Mouse (Mus musculus) midbrain, embryonic 16.5 days (tissue): Measurements from ENCODE around the gene B3gnt2. TPM values are rescaled to one million over a fixed set of nuclear protein-coding genes. Genes with fewer than 3 reads are reported as not detected.

Experiments used
- ATAC-seq: fragments of 200-750 bp; cut with Nextera tagmentation; 2 replicates; pipeline ENCODE4 v1.8.0; 2017; ENCODE audit warnings: moderate TSS enrichment
- H3K27ac ChIP-seq: fragments of 300-500 bp; sonication (generic); 2 replicates; pipeline ENCODE4 v1.5.1; 2014; ENCODE audit warnings: mild to moderate bottlenecking, low read length, mixed read lengths
- H3K27me3 ChIP-seq: fragments of 300-500 bp; sonication (generic); 2 replicates; pipeline ENCODE4 v1.6.1; 2014; ENCODE audit warnings: low read depth, low read length, mixed read lengths; ENCODE audit not compliant: control insufficient read depth, insufficient read depth
- H3K36me3 ChIP-seq: fragments of 300-500 bp; sonication (generic); 2 replicates; pipeline ENCODE4 v1.6.1; 2014; ENCODE audit warnings: mild to moderate bottlenecking, low read length, moderate library complexity, mixed read lengths; ENCODE audit not compliant: control insufficient read depth, insufficient read depth
- H3K4me1 ChIP-seq: fragments of 300-500 bp; sonication (generic); 2 replicates; pipeline ENCODE4 v1.6.1; 2014; ENCODE audit warnings: mild to moderate bottlenecking, low read length, mixed read lengths; ENCODE audit not compliant: control insufficient read depth, insufficient read depth
- H3K4me2 ChIP-seq: fragments of 300-500 bp; sonication (generic); 2 replicates; pipeline ENCODE4 v1.6.1; 2014; ENCODE audit warnings: mild to moderate bottlenecking, low read length, mixed read lengths
- H3K4me3 ChIP-seq: fragments of 300-500 bp; sonication (generic); 2 replicates; pipeline ENCODE4 v1.5.1; 2014; ENCODE audit warnings: low read depth, mild to moderate bottlenecking, low read length, moderate library complexity, mixed read lengths
- H3K9ac ChIP-seq: fragments of 300-500 bp; sonication (generic); 2 replicates; pipeline ENCODE4 v1.6.1; 2014; ENCODE audit warnings: low read depth, low read length, mixed read lengths
- H3K9me3 ChIP-seq: fragments of 300-500 bp; sonication (generic); replicated peaks from 2 replicates; pipeline ENCODE4 v1.6.1; 2014; ENCODE audit warnings: mild to moderate bottlenecking, low read length, mixed read lengths; ENCODE audit not compliant: control insufficient read depth, poor library complexity, severe bottlenecking
- WGBS: fragments of 180-500 bp; shearing (Covaris S2); extraction: QIAGEN DNeasy Blood & Tissue Kit; methylation state at CpG from one replicate; pipeline ENCODE4 v1.1.7; 2014; 5-methylcytosine and 5-hydroxymethylcytosine counted together
- polyA plus RNA-seq: library from polyadenylated mRNA; unstranded; fragments of >200 nt; fragmentation: Nextera tagmentation; extraction: Ambion mirVana; gene quantifications from 2 replicates; pipeline ENCODE4 v1.2.1, GENCODE M21; 2015

B3gnt2 gene
- polyA plus RNA-seq, 1 experiment from 2014 or later, result 3.5 TPM

GRCm38 (mm10) chr11:22891242-22891641 is 30.5 kb upstream of the B3gnt2 start:
- Histone ChIP-seq H3K27ac (no peak overlapping the region), H3K4me2 (no peak overlapping the region), H3K9ac (no peak overlapping the region), H3K36me3 (no peaks in the 10 kb centered on the region), H3K27me3 (no peaks in the 10 kb centered on the region), H3K4me1 (no peaks in the 10 kb centered on the region), H3K9me3 (no peaks in the 10 kb centered on the region), H3K4me3 (no peak overlapping the region)
- ATAC-seq, result no peak
- 78% methylated on average over 9 of the region's 9 CpGs for WGBS

DNA sequence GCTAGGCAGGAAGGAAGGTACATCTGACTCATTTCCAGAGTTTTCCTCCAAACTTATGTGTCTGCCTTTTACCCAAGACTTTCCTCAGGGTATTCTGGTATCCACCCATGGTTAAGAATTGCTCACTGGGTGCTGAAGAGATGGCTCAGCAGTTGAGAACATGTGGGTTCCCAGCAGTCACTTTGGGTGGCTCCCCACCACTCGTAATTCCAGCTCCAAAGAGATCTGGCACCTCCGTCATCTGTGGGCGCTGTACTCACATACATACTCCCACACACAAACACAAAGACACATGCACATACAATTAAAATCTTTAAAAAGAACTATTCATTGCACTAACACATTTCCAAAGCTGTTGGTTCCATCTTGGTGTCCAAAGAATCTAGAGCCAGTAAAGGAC is 28.5 kb upstream of the B3gnt2 start:
- H3K27ac ChIP-seq, result no peak overlapping the region
- no peak overlapping the region for H3K9ac ChIP-seq
- WGBS, result 98% methylated on average over 3 of the region's 3 CpGs
- no peaks in the 10 kb centered on the region for H3K36me3 ChIP-seq
- H3K27me3 ChIP-seq, result no peaks in the 10 kb centered on the region; the same call in 1 of the 2 replicates
- no peaks in the 10 kb centered on the region for H3K9me3 ChIP-seq
- H3K4me1 ChIP-seq, result no peaks in the 10 kb centered on the region
- H3K4me3 ChIP-seq, result no peak overlapping the region
- no peak overlapping the region for H3K4me2 ChIP-seq
- ATAC-seq, result no peak

DNA sequence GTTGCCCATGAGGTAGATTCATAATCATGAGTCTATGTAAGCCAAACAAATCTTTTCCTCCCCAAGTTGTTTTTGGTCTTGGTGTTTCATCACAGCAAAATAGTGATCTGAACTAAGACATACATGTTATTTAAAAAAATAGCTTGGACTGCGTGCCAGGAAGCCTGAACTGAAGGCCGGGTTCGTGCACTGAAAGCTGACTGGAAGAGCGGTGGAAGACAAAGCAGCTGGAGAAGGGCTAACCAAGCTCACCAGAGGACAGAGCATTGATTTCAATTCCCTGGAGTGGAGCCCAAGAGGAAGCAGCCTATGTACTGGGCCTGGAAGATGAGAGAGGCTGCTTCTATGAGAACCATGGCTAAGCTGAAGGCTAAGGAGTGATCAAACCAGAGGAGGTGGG is 26.2 kb upstream of the B3gnt2 start:
- H3K4me3 ChIP-seq, result no peak overlapping the region
- ATAC-seq, result no peak; the same call in 1 of the 2 replicates
- H3K27ac ChIP-seq, result no peak overlapping the region
- no peaks in the 10 kb centered on the region for H3K36me3 ChIP-seq
- 93% methylated on average over 4 of the region's 4 CpGs for WGBS
- H3K9me3 ChIP-seq, result no peaks in the 10 kb centered on the region
- H3K4me2 ChIP-seq, result no peak overlapping the region
- H3K9ac ChIP-seq, result no peak overlapping the region
- no peaks in the 10 kb centered on the region; the same call in 1 of the 2 replicates for H3K27me3 ChIP-seq
- no peaks in the 10 kb centered on the region for H3K4me1 ChIP-seq

DNA sequence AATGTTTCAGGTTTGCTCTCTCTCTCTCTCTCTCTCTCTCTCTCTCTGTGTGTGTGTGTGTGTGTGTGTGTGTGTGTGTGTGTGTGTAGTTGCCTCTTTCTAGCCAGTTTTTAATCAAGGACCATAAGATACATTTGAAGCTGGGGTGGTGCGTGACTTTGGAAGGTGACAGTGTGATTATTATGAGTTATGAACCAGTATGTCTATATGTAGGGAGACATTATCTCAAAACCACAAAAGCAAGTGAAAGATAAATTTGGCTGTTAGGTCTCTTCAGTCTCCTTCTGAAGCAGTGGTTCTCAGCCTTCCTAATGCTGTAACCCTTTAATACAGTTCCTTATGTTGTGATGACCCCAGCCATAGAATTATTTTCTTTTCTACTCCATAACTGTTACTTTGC is 24.6 kb upstream of the B3gnt2 start:
- Histone ChIP-seq H3K27me3 (no peaks in the 10 kb centered on the region; the same call in 1 of the 2 replicates), H3K27ac (no peak overlapping the region), H3K4me3 (no peak overlapping the region), H3K4me2 (no peak overlapping the region), H3K9ac (no peak overlapping the region), H3K9me3 (no peaks in the 10 kb centered on the region), H3K36me3 (no peaks in the 10 kb centered on the region), H3K4me1 (no peaks in the 10 kb centered on the region)
- 96% methylated on average over 1 of the region's 1 CpGs for WGBS
- no peak for ATAC-seq

- H3K9me3 ChIP-seq, result no peaks in the 10 kb centered on the region
- WGBS, result 89% methylated on average over 2 of the region's 2 CpGs
- H3K4me3 ChIP-seq, result no peak overlapping the region
- H3K9ac ChIP-seq, result no peak overlapping the region
- H3K4me2 ChIP-seq, result no peak overlapping the region
- no peaks in the 10 kb centered on the region for H3K4me1 ChIP-seq
- no peaks in the 10 kb centered on the region for H3K36me3 ChIP-seq
- no peaks in the 10 kb centered on the region; the same call in 1 of the 2 replicates for H3K27me3 ChIP-seq
- no peak for ATAC-seq
- H3K27ac ChIP-seq, result no peak overlapping the region
These were observed 22.9 kb upstream of the B3gnt2 start for GRCm38 (mm10) chr11:22883676-22884075.

DNA sequence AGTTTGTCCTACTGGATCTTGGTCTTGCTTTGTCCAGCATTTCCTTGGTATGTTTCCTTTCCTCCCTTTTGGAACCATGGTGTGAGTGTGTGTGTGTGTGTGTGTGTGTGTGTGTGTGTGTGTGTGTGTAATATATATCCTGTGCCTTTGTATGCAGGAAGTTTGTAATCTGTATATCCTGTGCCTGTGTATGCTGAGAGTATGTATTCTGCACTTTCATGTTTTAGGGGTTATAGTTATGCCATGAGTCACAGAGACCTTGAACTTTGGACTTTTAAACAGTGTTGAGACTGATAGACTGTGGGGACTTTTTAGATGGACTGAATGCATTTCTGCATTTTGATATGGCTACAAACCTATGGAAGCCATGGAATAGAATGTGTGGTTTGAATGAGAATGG is 22.2 kb upstream of the B3gnt2 start:
- Histone ChIP-seq H3K27ac (no peak overlapping the region), H3K27me3 (no peaks in the 10 kb centered on the region; the same call in 1 of the 2 replicates), H3K4me2 (no peak overlapping the region), H3K4me1 (no peaks in the 10 kb centered on the region), H3K36me3 (no peaks in the 10 kb centered on the region), H3K4me3 (no peak overlapping the region), H3K9me3 (no peaks in the 10 kb centered on the region), H3K9ac (no peak overlapping the region)
- ATAC-seq, result no peak

DNA sequence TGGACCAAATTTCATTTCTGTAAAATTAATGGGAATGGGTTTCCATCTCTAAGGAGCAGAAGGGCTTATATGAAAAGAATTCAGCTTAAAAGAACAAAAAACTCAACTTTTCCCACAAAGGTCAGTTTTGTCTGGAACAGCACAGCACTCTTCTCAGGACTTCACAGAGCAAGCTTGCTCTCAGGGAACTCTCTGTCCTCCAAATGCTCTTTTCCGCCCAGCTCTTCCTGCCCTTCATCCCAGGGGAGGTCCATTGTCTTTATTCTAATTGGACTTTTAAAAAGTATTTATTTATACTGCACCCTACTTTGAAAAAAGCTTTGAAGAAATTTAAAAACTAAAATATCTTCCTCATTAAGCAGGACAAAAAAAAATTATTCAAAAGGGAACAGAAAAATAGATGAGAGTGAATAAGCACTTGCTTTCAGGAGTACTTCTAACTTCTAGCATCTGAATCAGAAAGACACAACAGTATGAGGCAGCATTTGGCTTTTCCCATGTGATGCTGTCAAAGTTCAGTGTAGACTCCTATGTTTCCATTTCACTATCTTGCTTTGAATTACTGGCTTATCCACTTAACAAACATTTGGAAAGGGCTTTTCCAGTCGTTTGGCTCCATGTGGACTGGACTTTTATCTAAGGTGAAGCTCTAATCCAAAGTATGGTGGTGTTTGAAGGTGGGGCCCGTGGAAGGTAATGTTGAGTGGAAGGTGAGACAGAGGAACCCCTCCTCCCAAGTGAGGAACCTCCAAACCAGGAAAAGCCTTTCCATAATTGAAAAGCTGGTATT is 19.8 kb upstream of the B3gnt2 start:
- H3K9me3 ChIP-seq, result no peaks in the 10 kb centered on the region
- 66% methylated on average over 3 of the region's 3 CpGs for WGBS
- no peak overlapping the region for H3K27ac ChIP-seq

DNA sequence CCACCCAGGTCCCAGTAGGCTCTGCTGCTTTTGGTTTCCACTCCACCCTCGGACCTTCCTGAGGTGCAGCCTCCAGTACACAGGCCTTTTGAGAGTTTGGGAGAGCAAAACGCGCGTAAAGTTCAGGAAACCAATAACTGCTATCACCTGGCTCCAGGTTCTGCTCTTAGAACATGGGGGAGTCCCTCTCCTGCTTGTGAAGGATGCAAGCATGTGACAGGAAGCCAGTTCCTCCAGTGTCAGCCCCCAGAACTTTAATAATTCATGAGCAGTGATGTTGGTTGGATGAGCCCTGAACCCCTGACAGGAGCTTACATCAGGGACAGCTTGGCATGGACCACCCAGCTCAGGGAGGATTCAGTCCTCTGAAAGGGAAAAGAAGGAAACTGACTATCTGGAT is 18.9 kb upstream of the B3gnt2 start:
- no peaks in the 10 kb centered on the region for H3K27me3 ChIP-seq
- no peak overlapping the region for H3K4me3 ChIP-seq
- WGBS, result 84% methylated on average over 4 of the region's 4 CpGs
- H3K27ac ChIP-seq, result no peak overlapping the region
- H3K36me3 ChIP-seq, result no peaks in the 10 kb centered on the region
- no peak for ATAC-seq
- H3K4me2 ChIP-seq, result no peak overlapping the region
- no peaks in the 10 kb centered on the region for H3K9me3 ChIP-seq
- peaks cover 10% of the 10 kb centered on the region for H3K4me1 ChIP-seq
- no peak overlapping the region for H3K9ac ChIP-seq

More for the DNA sequence above, 19.8 kb upstream of the B3gnt2 start:
- Histone ChIP-seq H3K4me2 (no peak overlapping the region), H3K36me3 (no peaks in the 10 kb centered on the region), H3K4me1 (peaks cover 3% of the 10 kb centered on the region; the same call in 1 of the 2 replicates), H3K4me3 (no peak overlapping the region), H3K27me3 (no peaks in the 10 kb centered on the region; the same call in 1 of the 2 replicates), H3K9ac (no peak overlapping the region)
- no peak for ATAC-seq

DNA sequence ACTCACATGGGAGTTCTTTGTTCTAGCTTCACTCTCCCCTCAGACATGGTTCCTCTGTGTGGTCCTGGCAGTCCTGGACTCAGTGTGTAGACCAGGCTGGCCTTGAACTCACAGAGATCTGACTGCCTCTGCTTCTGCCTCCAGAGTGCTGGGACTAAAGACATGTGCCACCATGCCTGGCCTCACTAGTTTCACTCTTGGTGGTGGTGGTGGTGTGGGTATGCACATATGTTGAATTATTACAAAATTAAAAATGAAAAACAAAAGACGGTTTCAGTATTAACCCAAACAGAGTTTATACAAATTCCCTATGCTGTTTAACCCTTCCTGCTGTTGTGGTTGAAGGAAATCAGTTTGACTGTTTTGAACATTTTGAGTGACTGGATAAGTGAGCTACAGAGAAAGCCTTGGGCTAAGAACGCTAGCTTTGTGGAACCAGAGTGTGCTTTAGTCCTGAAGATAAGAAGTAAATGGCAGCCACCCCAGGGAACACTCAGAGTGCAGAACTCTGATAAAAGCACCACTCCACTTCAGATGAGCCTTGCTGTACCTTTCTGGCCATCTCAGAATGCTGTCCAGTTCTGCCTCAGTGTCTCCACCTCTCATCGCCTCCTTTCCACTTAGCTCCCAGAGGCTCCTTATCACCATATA is 16.0 kb upstream of the B3gnt2 start:
- whole genome bisulfite sequencing, result 93% methylated on average over 3 of the region's 3 CpGs
- no peak for ATAC-seq
- no peak overlapping the region for H3K4me3 ChIP-seq
- no peak overlapping the region for H3K4me2 ChIP-seq
- no peak overlapping the region for H3K9ac ChIP-seq
- no peaks in the 10 kb centered on the region for H3K9me3 ChIP-seq
- no peak overlapping the region for H3K27ac ChIP-seq
- H3K27me3 ChIP-seq, result no peaks in the 10 kb centered on the region
- H3K36me3 ChIP-seq, result no peaks in the 10 kb centered on the region
- H3K4me1 ChIP-seq, result peaks cover 17% of the 10 kb centered on the region
